Mouse (Mus musculus) liver, embryonic 14.5 days (tissue): ENCODE data around the gene Klhl26.

Experiments
- CTCF ChIP-seq: IDR thresholded peaks from 2 replicates; pipeline ENCODE4 v1.5.1; 2016; ENCODE audit warnings: antibody characterized with exemption, low read depth, control low read depth
- EP300 ChIP-seq: IDR thresholded peaks from 2 replicates; pipeline ENCODE4 v1.6.1; 2016; ENCODE audit warnings: antibody characterized with exemption, low read depth

DNA sequence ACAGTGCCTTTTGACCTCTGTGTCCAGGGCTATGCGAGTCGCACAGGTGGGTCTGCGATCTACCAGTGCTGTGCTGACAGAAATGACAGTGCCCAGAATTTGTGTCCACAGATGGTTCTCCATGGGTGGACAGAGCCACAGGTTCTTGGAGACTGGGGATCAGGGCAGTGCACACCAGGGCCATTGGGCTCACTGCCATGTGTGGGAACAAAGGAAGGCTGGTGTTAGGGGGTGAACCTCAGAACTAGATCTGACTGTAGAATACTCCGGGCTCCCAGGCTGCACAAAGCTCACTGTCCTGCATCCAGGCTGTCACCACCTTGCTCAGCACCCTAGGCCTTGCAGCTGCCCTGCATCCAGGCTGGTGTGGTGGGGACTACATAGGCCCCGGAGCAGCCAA, 66.5 kb downstream of the Klhl26 start:
- TF ChIP-seq CTCF (no peak), EP300 (no peak)
